Mouse (Mus musculus) left cerebral cortex, adult 2 months (tissue): Measurements from ENCODE around the gene Rbm46. TPM values are rescaled to one million over a fixed set of nuclear protein-coding genes. Genes with fewer than 3 reads are reported as not detected.

Source experiments
- DNase-seq, 2 experiments: peaks; one replicate each; pipeline ENCODE4 v3.0.0; 2021 to 2022; ENCODE audit warnings: low spot score in 2 of 2, mixed read lengths in 1 of 2; ENCODE audit errors: extremely low spot score in 1 of 2
- H3K27ac ChIP-seq: fragments of 200-600 bp; 2 replicates; pipeline ENCODE4 v1.8.1; 2022
- H3K4me3 ChIP-seq: fragments of 200-600 bp; 2 replicates; pipeline ENCODE4 v1.8.1; 2022
- CTCF ChIP-seq: fragments of 200-600 bp; IDR thresholded peaks from 2 replicates; pipeline ENCODE4 v1.8.1; 2022; ENCODE audit warnings: antibody characterized with exemption, mild to moderate bottlenecking, moderate library complexity
- intact Hi-C: fragments of 180-260 bp; cut with DNase I; formaldehyde crosslinking; loops from one replicate; pipeline ENCODE4 v1.15.1; 2025
- total RNA-seq, 2 experiments: library from RNA; stranded (reverse); gene quantifications; 2 replicates each; pipeline ENCODE4 v1.2.3; 2021

Gene Rbm46
- total RNA-seq, 2 experiments from 2014 or later = 0.25 to 0.47 TPM

GRCm38 (mm10) chr3:82811851-82812250 is 64.4 kb downstream of the Rbm46 start:
- Histone ChIP-seq H3K4me3 (no peak overlapping the region), H3K27ac (no peak overlapping the region)
- intact Hi-C loops = no loop called here
- TF ChIP-seq CTCF = no peak
- no peak for DNase-seq

- intact Hi-C loops = no loop called here
- Histone ChIP-seq H3K27ac (no peak overlapping the region), H3K4me3 (no peak overlapping the region)
- no peak for TF ChIP-seq CTCF
- DNase-seq = no peak
Measured at GRCm38 (mm10) chr3:82810334-82811120, 65.8 kb downstream of the Rbm46 start.

- Histone ChIP-seq H3K27ac (no peak overlapping the region), H3K4me3 (no peak overlapping the region)
- no peak for DNase-seq
- intact Hi-C loops = no loop called here
- no peak for TF ChIP-seq CTCF
Measured at GRCm38 (mm10) chr3:82809769-82810168, 66.5 kb downstream of the Rbm46 start.

- no peak for TF ChIP-seq CTCF
- intact Hi-C loops = no loop called here
- no peak for DNase-seq
- H3K4me3 ChIP-seq = no peak overlapping the region
- no peak overlapping the region for H3K27ac ChIP-seq
Measured at GRCm38 (mm10) chr3:82808323-82808911, 67.9 kb downstream of the Rbm46 start.

GRCm38 (mm10) chr3:82805291-82805690 is 71.0 kb downstream of the Rbm46 start:
- DNase-seq = no peak
- H3K27ac ChIP-seq = no peak overlapping the region
- intact Hi-C loops = no loop called here
- H3K4me3 ChIP-seq = no peak overlapping the region
- TF ChIP-seq CTCF = no peak

- DNase-seq = no peak
- H3K27ac ChIP-seq = no peak overlapping the region
- H3K4me3 ChIP-seq = no peak overlapping the region
- intact Hi-C loops = no loop called here
- TF ChIP-seq CTCF = no peak
Measured at GRCm38 (mm10) chr3:82800470-82800843, 75.8 kb downstream of the Rbm46 start.

- peak in 1 of 2 experiments; percentile 22 for DNase-seq
- intact Hi-C loops = no loop called here
- Histone ChIP-seq H3K27ac (no peak overlapping the region), H3K4me3 (no peak overlapping the region)
- TF ChIP-seq CTCF = no peak
Measured at GRCm38 (mm10) chr3:82799735-82800469, 76.4 kb downstream of the Rbm46 start.

- Histone ChIP-seq H3K27ac (no peak overlapping the region), H3K4me3 (no peak overlapping the region)
- TF ChIP-seq CTCF = no peak
- no peak for DNase-seq
- intact Hi-C loops = no loop called here
Measured at GRCm38 (mm10) chr3:82793656-82794055, 82.6 kb downstream of the Rbm46 start.

GRCm38 (mm10) chr3:82791663-82792062 is 84.6 kb downstream of the Rbm46 start:
- Histone ChIP-seq H3K27ac (no peak overlapping the region), H3K4me3 (no peak overlapping the region)
- no peak for DNase-seq
- intact Hi-C loops = no loop called here
- no peak for TF ChIP-seq CTCF

Other genes starting within 250 kb of the Rbm46 start
- gene Lrat, start 27.5 kb upstream of the Rbm46 start, total RNA-seq = under 1 TPM in 1 of 2 experiments, not detected in 1; 0.11 TPM
- gene Fgg, start 131.2 kb upstream of the Rbm46 start, total RNA-seq = not detected
- gene Fga, start 149.6 kb upstream of the Rbm46 start, total RNA-seq = not detected
- gene Fgb, start 173.4 kb upstream of the Rbm46 start, total RNA-seq = not detected
- gene Plrg1, start 179.0 kb upstream of the Rbm46 start, total RNA-seq = 10 to 100 TPM; 39.4 to 42.4 TPM